Comparison of ENCODE assay signal across 13 mouse cellular contexts in genomic region chr6:116455781-116456180, GRCm38 (mm10). TPM values are rescaled to one million over a fixed set of nuclear protein-coding genes. Genes with fewer than 3 reads are reported as not detected.
A peak's percentile ranks its signal among the peaks of the same experiment; 100 is the strongest.
DNase-seq lines count a peak whose midpoint lies in the region; ATAC-seq and TF ChIP-seq lines count a peak whose summit lies in the region.
"Had no signal": no experiment of that assay in that cellular context is flagged by ENCODE, and none has a peak within 500 bp of the region (broad histone marks: within the 10 kb centered on the region; RNA-seq: fewer than 3 reads in every experiment).

No protein-coding gene starts in this region.

- H3K4me1 ChIP-seq in liver, embryonic 11.5 days (replicated peaks; ENCODE audit: control insufficient read depth, insufficient read depth, low read length), result peaks cover 17% of the 10 kb centered on the region; the same call in 1 of the 2 replicates

- 46% methylated on average over 4 of the region's 4 CpGs for WGBS in liver, embryonic 11.5 days

- no peak for TF ChIP-seq POLR2A in myocyte (IDR thresholded peaks at IDR 0.05; ENCODE audit: insufficient read length, low read depth)

- no peaks in the 10 kb centered on the region for H3K79me2 ChIP-seq in myocyte (ENCODE audit: control insufficient read depth, insufficient read depth)

- no peak overlapping the region for H3K9ac ChIP-seq in liver, embryonic 11.5 days (ENCODE audit: low read depth, low read length)
- H3K9ac ChIP-seq: lung, embryonic 15.5 days; neural tube, embryonic 13.5 days had no signal

- H3K9me3 ChIP-seq in liver, embryonic 11.5 days (ENCODE audit: control insufficient read depth, low read length), result no peaks in the 10 kb centered on the region
- H3K9me3 ChIP-seq: lung, embryonic 15.5 days; neural tube, embryonic 13.5 days had no signal

- no peak overlapping the region for H3K27ac ChIP-seq in liver, embryonic 11.5 days (ENCODE audit: low read depth, low read length)
- H3K27ac ChIP-seq: lung, embryonic 15.5 days; neural tube, embryonic 13.5 days had no signal

- DNase-seq in layer of hippocampus, adult 9-10 months (ENCODE audit: low spot score), result peak; percentile 21
- DNase-seq in layer of hippocampus, adult 18-20 months (ENCODE audit: low spot score in 2 of 2), result no peak
- DNase-seq in c-Kit-positive CD71-negative TER-119-negative erythroid progenitor cells, embryonic 14.5 days (ENCODE audit: low read depth), result peak; percentile 42
- DNase-seq in liver, embryonic 11.5 days (ENCODE audit: low spot score), result no peak
- DNase-seq in ovary, postnatal 36 days (ENCODE audit: low spot score), result no peak
- DNase-seq: cerebellum, adult 9-10 months had no signal

- H3K27me3 ChIP-seq in liver, embryonic 11.5 days (replicated peaks; ENCODE audit: control insufficient read depth, insufficient read depth, low read length), result peaks cover 6% of the 10 kb centered on the region; the same call in 1 of the 2 replicates
- no peaks in the 10 kb centered on the region for H3K27me3 ChIP-seq in myocyte (ENCODE audit: control insufficient read depth, insufficient read depth, insufficient read length)

- no peak overlapping the region for H3K4me2 ChIP-seq in liver, embryonic 11.5 days
- H3K4me2 ChIP-seq in myocyte (ENCODE audit: low read depth), result peak overlapping the region; percentile 66
- H3K4me2 ChIP-seq: lung, embryonic 15.5 days; neural tube, embryonic 13.5 days had no signal

- 0 out of 2 replicates have a peak, but pooled peaks have one; percentile 19 for ATAC-seq in liver, embryonic 11.5 days (replicated peaks; ENCODE audit: low FRiP score)
- no peak for ATAC-seq in erythroblast, adult 5-6 weeks (replicated peaks; ENCODE audit: low FRiP score, poor library complexity, severe bottlenecking)

- no peak overlapping the region for H3K4me3 ChIP-seq in liver, embryonic 11.5 days (ENCODE audit: low read depth, low read length)
- H3K4me3 ChIP-seq in myocyte, result no peak overlapping the region
- H3K4me3 ChIP-seq: erythroblast, embryonic 14.5 days; lung, embryonic 15.5 days; neural tube, embryonic 13.5 days had no signal

- no peak overlapping the region for H3ac ChIP-seq in myocyte (ENCODE audit: control insufficient read depth, insufficient read length)

- H3K36me3 ChIP-seq in liver, embryonic 11.5 days (ENCODE audit: control insufficient read depth, insufficient read depth, low read length), result no peaks in the 10 kb centered on the region
- H3K36me3 ChIP-seq in myocyte (ENCODE audit: control insufficient read depth, insufficient read depth), result peaks cover 4% of the 10 kb centered on the region
- H3K36me3 ChIP-seq: lung, embryonic 15.5 days; neural tube, embryonic 13.5 days had no signal

TF ChIP-seq in myocyte, 11 proteins besides CTCF, POLR2A, EP300 and RAD21:
- no peak for TF ChIP-seq REST (IDR thresholded peaks at IDR 0.05; ENCODE audit: insufficient read depth, insufficient read length)
- TF ChIP-seq MYOG (IDR thresholded peaks at IDR 0.05; ENCODE audit: control insufficient read depth in 1 of 3, insufficient read depth in 1 of 3, insufficient read length in 2 of 3, low read depth in 2 of 3), result peak; percentile 69 to 86 (median 75)
- peak in 2 of 3 experiments; percentile 73 to 86 for TF ChIP-seq MYOD1 (IDR thresholded peaks at IDR 0.05; ENCODE audit: control insufficient read depth in 1 of 3, insufficient read length in 2 of 3, low read depth in 2 of 3)
- peak; percentile 73 for TF ChIP-seq TCF12 (IDR thresholded peaks at IDR 0.05; ENCODE audit: insufficient read depth, poor library complexity, severe bottlenecking)
- TF ChIP-seq TCF3 (IDR thresholded peaks at IDR 0.05; ENCODE audit: insufficient read length, low read depth), result no peak
TF ChIP-seq in myocyte: peak in this region for 3.

RNA-seq across cellular contexts. Expression of gene Alox5, which starts 5.2 kb away (rescaled TPM):
- total RNA-seq in layer of hippocampus, adult 18-20 months (2021), result 1 to 10 TPM; 1.1 to 1.5 TPM
- 9.0 and 10.4 TPM in 2 replicates for polyA plus RNA-seq in liver, embryonic 11.5 days (2014; fragmentation: Nextera tagmentation; extraction: Ambion mirVana)
- 21.7 TPM for polyA plus RNA-seq in myocyte (2012; fragmentation: generic; extraction: Trizol)
- total RNA-seq in erythroblast, adult 5-6 weeks (2015; ENCODE audit: low replicate concordance), result 29.6 and 33.4 TPM in 2 replicates
- 16.6 and 19.0 TPM in 2 replicates for total RNA-seq in erythroblast, adult 5-6 weeks (2017; ENCODE audit: low replicate concordance)

RNA-seq across cellular contexts. Expression of gene Olfr211, which starts 33.1 kb away (rescaled TPM):
- not detected for total RNA-seq in layer of hippocampus, adult 18-20 months (2021)
- polyA plus RNA-seq in liver, embryonic 11.5 days (2014; fragmentation: Nextera tagmentation; extraction: Ambion mirVana), result not detected in 2 replicates
- polyA plus RNA-seq in myocyte (2012; fragmentation: generic; extraction: Trizol), result not detected
- total RNA-seq in erythroblast, adult 5-6 weeks (2015; ENCODE audit: low replicate concordance), result not detected in 2 replicates
- not detected in 2 replicates for total RNA-seq in erythroblast, adult 5-6 weeks (2017; ENCODE audit: low replicate concordance)
- total RNA-seq: layer of hippocampus, postnatal 14 days had no signal
- polyA plus RNA-seq: erythroblast, embryonic 14.5 days; heart, postnatal 0 days; lung, embryonic 15.5 days; neural tube, embryonic 13.5 days had no signal

RNA-seq across cellular contexts. Expression of gene Olfr212, which starts 50.5 kb away (rescaled TPM):
- total RNA-seq in layer of hippocampus, adult 18-20 months (2021), result not detected
- not detected in 2 replicates for polyA plus RNA-seq in liver, embryonic 11.5 days (2014; fragmentation: Nextera tagmentation; extraction: Ambion mirVana)
- polyA plus RNA-seq in myocyte (2012; fragmentation: generic; extraction: Trizol), result not detected
- not detected in 2 replicates for total RNA-seq in erythroblast, adult 5-6 weeks (2015; ENCODE audit: low replicate concordance)
- not detected in 2 replicates for total RNA-seq in erythroblast, adult 5-6 weeks (2017; ENCODE audit: low replicate concordance)
- polyA plus RNA-seq: erythroblast, embryonic 14.5 days; heart, postnatal 0 days; lung, embryonic 15.5 days had no signal

Comparison
In these comparisons a context has a peak if more than half of its experiments do, and no peak if none do; other contexts are left out.
1. DNase-seq: peak in layer of hippocampus, adult 9-10 months (single experiment) and c-Kit-positive CD71-negative TER-119-negative erythroid progenitor cells, embryonic 14.5 days (single experiment); none in layer of hippocampus, adult 18-20 months (0 of 2), liver, embryonic 11.5 days (single experiment) and ovary, postnatal 36 days (single experiment).
2. RNA of gene Alox5, which starts 5.2 kb away (total RNA-seq): 16.6 to 33.4 TPM in erythroblast, adult 5-6 weeks; 1.1 to 1.5 TPM in layer of hippocampus, adult 18-20 months; every median in the first group is over 4 times any median in the second.